Mouse (Mus musculus) limb, embryonic 13.5 days (tissue): Measurements from ENCODE around the gene Rps3. TPM values are rescaled to one million over a fixed set of nuclear protein-coding genes. Genes with fewer than 3 reads are reported as not detected.
A peak's percentile ranks its signal among the peaks of the same experiment; 100 is the strongest.

ENCODE experiments used
- ATAC-seq: fragments of 200-750 bp; cut with Nextera tagmentation; 2 replicates; pipeline ENCODE4 v1.8.0; 2017; ENCODE audit warnings: low read depth, moderate number of reproducible peaks, moderate TSS enrichment; ENCODE audit not compliant: low FRiP score
- H3K27ac ChIP-seq: fragments of 300-500 bp; sonication (generic); 2 replicates; pipeline ENCODE4 v1.5.1; 2015; ENCODE audit warnings: inconsistent platforms, mild to moderate bottlenecking, moderate library complexity
- H3K27me3 ChIP-seq: fragments of 300-500 bp; sonication (generic); 2 replicates; pipeline ENCODE4 v1.6.1; 2015; ENCODE audit warnings: mild to moderate bottlenecking, inconsistent platforms
- H3K36me3 ChIP-seq: fragments of 300-500 bp; sonication (generic); 2 replicates; pipeline ENCODE4 v1.6.1; 2015; ENCODE audit warnings: inconsistent platforms, mild to moderate bottlenecking, moderate library complexity
- H3K4me1 ChIP-seq: fragments of 300-500 bp; sonication (generic); 2 replicates; pipeline ENCODE4 v1.6.1; 2015; ENCODE audit warnings: inconsistent platforms
- H3K4me2 ChIP-seq: fragments of 300-500 bp; sonication (generic); replicated peaks from 2 replicates; pipeline ENCODE4 v1.6.1; 2015; ENCODE audit warnings: inconsistent platforms, mild to moderate bottlenecking, moderate library complexity
- H3K4me3 ChIP-seq: fragments of 300-500 bp; sonication (generic); 2 replicates; pipeline ENCODE4 v1.5.1; 2015; ENCODE audit warnings: moderate library complexity, mild to moderate bottlenecking, inconsistent platforms
- H3K9ac ChIP-seq: fragments of 300-500 bp; sonication (generic); 2 replicates; pipeline ENCODE4 v1.6.1; 2015; ENCODE audit warnings: mild to moderate bottlenecking, inconsistent platforms
- H3K9me3 ChIP-seq: fragments of 300-500 bp; sonication (generic); 2 replicates; pipeline ENCODE4 v1.6.1; 2016; ENCODE audit warnings: inconsistent platforms
- WGBS: fragments of 180-500 bp; shearing (Covaris S2); methylation state at CpG from one replicate; pipeline ENCODE4 v1.1.7; 2015; 5-methylcytosine and 5-hydroxymethylcytosine counted together
- polyA plus RNA-seq: library from polyadenylated mRNA; unstranded; fragments of >200 nt; fragmentation: Nextera tagmentation; extraction: Ambion mirVana; gene quantifications from 2 replicates; pipeline ENCODE4 v1.2.1, GENCODE M21; 2015

The Rps3 gene
- polyA plus RNA-seq, 1 experiment from 2014 or later = 767 TPM

DNA sequence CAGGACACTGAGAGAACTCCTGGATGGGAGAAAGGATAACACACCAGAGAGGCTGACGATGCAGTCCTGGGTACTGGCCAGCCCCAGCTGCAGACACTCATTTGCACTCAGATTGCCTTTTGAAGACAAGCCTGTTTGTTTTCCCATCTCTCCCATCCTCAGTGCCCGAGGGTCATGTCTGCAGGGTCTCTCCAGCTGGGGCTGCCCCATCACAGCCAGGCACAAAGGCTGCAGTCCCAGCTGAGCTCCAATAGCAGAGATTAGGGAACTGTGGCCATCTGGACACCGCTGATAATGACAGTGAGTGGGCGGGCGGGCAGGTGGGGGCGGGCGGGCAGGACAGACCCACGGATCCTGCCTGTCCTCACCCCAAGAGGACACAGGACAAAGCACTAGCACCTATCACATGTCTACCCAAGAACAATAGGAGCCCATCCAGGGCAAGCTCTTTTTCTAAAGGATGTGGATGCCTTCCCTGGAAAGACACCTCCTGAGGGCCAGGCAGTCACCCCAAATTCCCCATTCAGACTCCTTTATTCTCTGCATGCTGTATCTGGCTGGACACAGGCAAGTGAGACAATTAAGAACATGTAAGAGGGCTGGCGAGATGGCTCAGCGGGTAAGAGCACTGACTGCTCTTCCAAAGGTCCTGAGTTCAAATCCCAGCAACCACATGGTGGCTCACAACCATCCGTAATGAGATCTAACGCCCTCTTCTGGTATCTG is 8.5 kb downstream of the Rps3 start:
- Histone ChIP-seq H3K27ac (no peak overlapping the region), H3K27me3 (no peaks in the 10 kb centered on the region), H3K4me1 (peaks cover 12% of the 10 kb centered on the region), H3K9ac (no peak overlapping the region), H3K9me3 (no peaks in the 10 kb centered on the region), H3K4me3 (no peak overlapping the region), H3K36me3 (peaks cover 79% of the 10 kb centered on the region), H3K4me2 (no peak overlapping the region)
- whole genome bisulfite sequencing = 80% methylated on average over 12 of the region's 12 CpGs
- no peak for ATAC-seq

DNA sequence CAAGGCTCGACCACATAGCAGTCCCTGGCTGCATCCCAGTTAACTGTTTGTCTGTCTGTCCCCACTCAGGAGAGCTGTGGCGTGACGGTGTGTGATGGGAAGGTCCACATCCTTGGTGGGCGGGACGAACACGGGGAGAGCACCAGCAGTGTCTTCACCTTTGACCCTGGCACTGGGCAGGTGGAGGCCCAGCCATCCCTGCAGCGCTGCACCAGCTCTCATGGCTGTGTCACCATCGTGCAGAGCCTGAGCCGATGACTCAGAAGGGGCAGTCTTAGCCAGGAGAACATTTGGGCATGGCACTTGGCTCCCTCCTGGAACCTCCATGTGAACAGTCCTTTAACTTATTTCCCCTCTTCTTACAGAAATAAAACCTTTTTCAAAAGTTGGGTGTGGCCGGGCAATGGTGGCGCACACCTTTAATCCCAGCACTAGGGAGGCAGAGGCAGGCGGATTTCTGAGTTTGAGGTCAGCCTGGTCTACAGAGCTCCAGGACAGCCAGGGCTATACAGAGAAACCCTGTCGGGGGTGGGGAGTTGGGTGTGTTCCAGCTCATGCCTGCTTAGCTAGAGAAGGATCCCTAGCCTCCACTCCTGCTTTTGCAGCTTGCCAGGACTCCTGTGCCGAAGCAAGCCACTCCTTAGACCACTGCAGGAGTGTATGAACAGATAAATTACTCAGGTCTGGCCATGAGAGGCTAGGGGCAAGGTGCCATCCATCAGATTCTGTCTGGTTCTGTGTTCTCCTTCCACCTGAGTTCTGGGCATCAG is 9.7 kb downstream of the Rps3 start:
- peaks cover 67% of the 10 kb centered on the region for H3K36me3 ChIP-seq
- ATAC-seq = no peak
- WGBS = 83% methylated on average over 14 of the region's 14 CpGs

DNA sequence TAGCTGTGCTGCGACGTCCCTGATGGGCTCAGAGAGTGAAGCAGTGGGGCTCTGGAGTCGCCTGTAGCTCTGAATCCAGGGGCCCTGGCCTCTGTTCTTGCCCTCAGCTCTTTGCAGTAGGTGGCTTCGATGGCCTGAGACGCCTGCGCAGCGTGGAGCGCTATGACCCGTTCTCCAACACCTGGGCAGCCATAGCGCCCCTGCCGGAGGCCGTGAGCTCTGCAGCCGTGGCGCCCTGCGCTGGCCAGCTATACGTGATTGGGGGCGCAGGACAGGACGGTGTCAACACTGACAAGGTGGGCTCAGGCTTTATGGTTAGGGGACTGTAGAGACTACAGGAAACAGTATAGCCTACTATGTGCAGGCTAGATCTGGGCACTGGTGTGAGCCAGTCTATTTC is 12.0 kb downstream of the Rps3 start:
- no peaks in the 10 kb centered on the region for H3K9me3 ChIP-seq
- H3K27me3 ChIP-seq = no peaks in the 10 kb centered on the region
- H3K27ac ChIP-seq = no peak overlapping the region
- H3K9ac ChIP-seq = no peak overlapping the region
- H3K36me3 ChIP-seq = peaks cover 44% of the 10 kb centered on the region
- H3K4me3 ChIP-seq = no peak overlapping the region
- H3K4me2 ChIP-seq = no peak overlapping the region
- H3K4me1 ChIP-seq = peaks cover 22% of the 10 kb centered on the region
- WGBS = 62% methylated on average over 18 of the region's 18 CpGs
- no peak for ATAC-seq

More for the DNA sequence above, 9.7 kb downstream of the Rps3 start:
- Histone ChIP-seq H3K9ac (no peak overlapping the region), H3K4me3 (no peak overlapping the region), H3K4me2 (no peak overlapping the region), H3K9me3 (no peaks in the 10 kb centered on the region), H3K27me3 (no peaks in the 10 kb centered on the region), H3K4me1 (peaks cover 6% of the 10 kb centered on the region), H3K27ac (no peak overlapping the region)

DNA sequence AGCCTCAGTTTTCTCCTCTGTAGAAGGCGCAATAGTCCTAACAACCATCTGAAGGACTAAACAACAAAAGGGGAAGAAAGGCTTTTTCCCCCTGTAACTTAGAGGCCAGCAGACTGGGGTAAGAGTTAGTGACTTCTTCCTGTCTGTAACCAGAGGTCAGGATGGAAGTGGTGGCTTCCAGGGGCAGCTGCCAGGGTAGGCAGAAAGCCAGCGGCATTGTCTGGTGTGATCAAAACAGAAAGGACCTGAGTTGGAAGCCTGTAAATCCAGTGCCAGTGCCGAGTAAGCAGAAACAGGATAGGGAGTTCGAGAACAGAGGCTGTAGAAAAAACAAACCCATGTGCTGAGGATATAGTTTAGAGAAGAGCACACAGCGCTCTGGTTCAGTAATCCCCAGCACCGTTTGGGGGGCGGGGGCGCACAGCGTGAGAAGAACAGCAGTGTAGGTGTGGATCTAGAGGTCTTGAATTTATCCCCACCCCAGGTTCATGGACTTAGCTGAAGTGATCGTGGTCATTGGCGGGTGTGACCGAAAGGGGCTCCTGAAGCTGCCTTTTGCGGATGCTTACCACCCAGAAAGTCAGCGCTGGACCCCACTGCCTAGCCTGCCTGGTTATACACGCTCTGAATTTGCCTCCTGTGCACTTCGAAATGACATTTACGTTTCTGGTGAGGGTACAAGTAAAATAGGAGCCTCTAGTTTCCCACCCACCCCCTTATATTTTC is 13.7 kb downstream of the Rps3 start:
- no peaks in the 10 kb centered on the region for H3K27me3 ChIP-seq
- H3K4me2 ChIP-seq = no peak overlapping the region
- peaks cover 33% of the 10 kb centered on the region for H3K36me3 ChIP-seq
- no peak for ATAC-seq
- H3K4me1 ChIP-seq = peaks cover 34% of the 10 kb centered on the region
- no peak overlapping the region; the same call in 1 of the 2 replicates for H3K27ac ChIP-seq
- H3K4me3 ChIP-seq = no peak overlapping the region
- H3K9me3 ChIP-seq = no peaks in the 10 kb centered on the region
- WGBS = 80% methylated on average over 17 of the region's 17 CpGs
- no peak overlapping the region for H3K9ac ChIP-seq

DNA sequence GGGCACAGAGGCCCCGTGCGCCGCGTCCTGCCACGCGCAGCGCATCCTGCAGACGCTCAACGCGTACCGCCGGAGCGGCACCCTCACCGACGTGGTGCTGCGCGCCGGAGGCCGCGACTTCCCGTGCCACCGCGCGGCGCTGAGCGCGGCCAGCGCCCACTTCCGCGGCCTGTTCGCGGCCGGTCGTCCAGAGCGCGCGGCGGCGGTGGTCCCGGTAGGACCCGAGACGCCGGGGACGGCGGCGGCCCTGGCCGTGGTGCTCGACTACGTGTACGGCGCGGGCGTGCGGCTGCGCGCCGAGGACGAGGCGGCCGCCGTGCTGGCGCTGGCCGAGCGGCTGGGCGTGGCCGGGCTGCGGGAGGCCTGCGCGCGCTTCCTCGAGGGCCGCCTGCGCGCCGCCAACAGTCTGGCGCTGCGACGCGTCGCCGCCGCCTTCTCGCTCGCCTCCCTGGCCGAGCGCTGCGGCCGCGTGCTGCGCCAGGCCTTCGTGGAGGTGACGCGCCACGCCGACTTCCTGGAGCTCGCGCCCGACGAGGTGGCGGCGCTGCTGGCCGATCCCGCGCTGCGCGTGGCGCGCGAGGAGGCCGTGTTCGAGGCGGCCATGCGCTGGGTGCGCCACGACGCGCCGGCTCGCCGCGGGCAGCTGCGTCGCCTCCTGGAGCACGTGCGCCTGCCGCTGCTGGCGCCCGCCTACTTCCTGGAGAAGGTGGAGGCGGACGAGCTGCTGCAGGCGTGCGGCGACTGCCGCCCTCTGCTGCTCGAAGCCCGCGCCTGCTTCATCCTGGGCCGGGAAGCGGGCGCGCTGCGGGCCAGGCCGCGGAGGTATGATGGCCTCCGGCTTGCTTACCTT is 15.0 kb downstream of the Rps3 start:
- Histone ChIP-seq H3K27ac (peak overlapping the region; percentile 91), H3K36me3 (peaks cover 22% of the 10 kb centered on the region), H3K9ac (peak overlapping the region; percentile 88), H3K4me2 (peak overlapping the region; percentile 82), H3K4me3 (peak overlapping the region; percentile 62), H3K27me3 (no peaks in the 10 kb centered on the region), H3K9me3 (no peaks in the 10 kb centered on the region), H3K4me1 (peaks cover 34% of the 10 kb centered on the region)
- ATAC-seq = peak; percentile 85
- under 1% methylated on average over 132 of the region's 145 CpGs for WGBS

DNA sequence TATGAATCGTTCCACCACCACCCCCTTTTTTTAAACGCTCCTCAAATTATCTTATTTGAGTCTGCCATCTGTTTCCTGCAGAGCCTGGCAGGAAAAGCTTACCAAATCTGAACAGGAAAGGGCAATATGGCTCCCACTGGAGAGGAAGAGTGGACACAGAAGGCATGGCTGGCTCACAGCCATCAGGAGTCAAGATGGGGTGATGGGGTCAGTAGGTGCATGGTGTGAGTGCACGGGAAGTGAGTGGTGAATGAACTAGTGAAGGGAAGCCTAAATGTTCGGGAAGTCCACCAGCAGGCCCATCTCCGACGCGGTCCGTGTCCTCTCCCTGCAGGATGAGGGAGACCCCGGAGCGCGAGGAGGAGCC is 15.6 kb downstream of the Rps3 start:
- 22% methylated on average over 11 of the region's 11 CpGs for WGBS
- Histone ChIP-seq H3K4me2 (peak overlapping the region; percentile 82), H3K4me3 (peak overlapping the region; percentile 62), H3K27ac (peak overlapping the region; percentile 91), H3K36me3 (peaks cover 16% of the 10 kb centered on the region), H3K27me3 (no peaks in the 10 kb centered on the region), H3K4me1 (peaks cover 34% of the 10 kb centered on the region), H3K9ac (peak overlapping the region; percentile 88), H3K9me3 (no peaks in the 10 kb centered on the region)
- ATAC-seq = no peak

DNA sequence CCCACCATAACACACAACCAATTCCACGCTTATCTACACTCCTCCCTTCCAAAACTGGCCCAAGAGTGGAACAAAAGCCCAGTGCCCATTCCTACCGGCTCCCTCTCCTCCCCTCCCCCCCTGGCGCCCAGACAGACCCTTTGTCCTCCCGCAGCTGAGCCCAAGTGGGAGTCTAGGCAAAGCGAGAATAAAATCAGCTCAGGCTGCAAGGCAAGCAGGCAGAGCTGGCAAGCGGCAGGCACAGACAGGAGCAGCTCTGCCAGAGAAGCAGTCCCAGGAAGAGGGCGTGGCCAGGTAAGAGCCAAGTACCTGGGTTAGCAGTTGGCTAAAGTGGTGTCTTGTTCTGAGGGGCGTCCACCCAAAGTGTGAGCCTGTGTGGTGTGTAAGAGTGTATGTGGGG is 17.7 kb downstream of the Rps3 start, which contains the start of gene Klhl35:
Gene Klhl35, plus strand, starts transcription at position 194 of the 400 bp plus-strand sequence.
- Histone ChIP-seq H3K27ac (no peak within 1 kb of the TSS), H3K9me3 (no peaks in the 10 kb centered on the region), H3K36me3 (peaks cover 14% of the 10 kb centered on the region), H3K4me2 (peak within 1 kb of the TSS; percentile 34), H3K4me1 (peaks cover 34% of the 10 kb centered on the region), H3K9ac (no peak within 1 kb of the TSS), H3K4me3 (no peak within 1 kb of the TSS), H3K27me3 (no peaks in the 10 kb centered on the region)
- WGBS = 32% methylated on average over 8 of the region's 8 CpGs
- ATAC-seq = no peak

DNA sequence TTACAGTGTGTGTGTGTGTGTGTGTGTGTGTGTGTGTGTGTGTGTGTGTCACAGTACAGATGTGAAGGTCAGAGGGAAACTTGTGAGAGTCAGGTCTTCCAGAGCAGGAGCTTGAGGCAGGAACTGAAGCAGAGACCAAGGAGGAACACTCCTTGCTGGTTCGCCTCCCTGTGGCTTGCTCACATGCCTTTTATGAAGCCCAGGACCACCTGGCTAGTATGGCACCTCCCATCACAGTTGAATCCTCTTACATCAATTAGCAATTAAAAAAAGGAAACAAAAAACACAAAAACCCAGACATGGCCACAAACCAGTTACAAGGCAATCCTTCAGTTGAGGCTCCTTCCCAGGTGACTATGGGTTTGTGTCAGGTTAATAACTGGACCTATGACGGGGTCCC is 20.4 kb downstream of the Rps3 start:
- peaks cover 32% of the 10 kb centered on the region for H3K36me3 ChIP-seq
- no peak overlapping the region for H3K27ac ChIP-seq
- H3K9ac ChIP-seq = no peak overlapping the region
- ATAC-seq = no peak
- H3K27me3 ChIP-seq = no peaks in the 10 kb centered on the region
- whole genome bisulfite sequencing = 89% methylated on average over 2 of the region's 2 CpGs
- no peak overlapping the region for H3K4me2 ChIP-seq
- H3K4me1 ChIP-seq = peaks cover 27% of the 10 kb centered on the region
- no peak overlapping the region for H3K4me3 ChIP-seq
- H3K9me3 ChIP-seq = no peaks in the 10 kb centered on the region

DNA sequence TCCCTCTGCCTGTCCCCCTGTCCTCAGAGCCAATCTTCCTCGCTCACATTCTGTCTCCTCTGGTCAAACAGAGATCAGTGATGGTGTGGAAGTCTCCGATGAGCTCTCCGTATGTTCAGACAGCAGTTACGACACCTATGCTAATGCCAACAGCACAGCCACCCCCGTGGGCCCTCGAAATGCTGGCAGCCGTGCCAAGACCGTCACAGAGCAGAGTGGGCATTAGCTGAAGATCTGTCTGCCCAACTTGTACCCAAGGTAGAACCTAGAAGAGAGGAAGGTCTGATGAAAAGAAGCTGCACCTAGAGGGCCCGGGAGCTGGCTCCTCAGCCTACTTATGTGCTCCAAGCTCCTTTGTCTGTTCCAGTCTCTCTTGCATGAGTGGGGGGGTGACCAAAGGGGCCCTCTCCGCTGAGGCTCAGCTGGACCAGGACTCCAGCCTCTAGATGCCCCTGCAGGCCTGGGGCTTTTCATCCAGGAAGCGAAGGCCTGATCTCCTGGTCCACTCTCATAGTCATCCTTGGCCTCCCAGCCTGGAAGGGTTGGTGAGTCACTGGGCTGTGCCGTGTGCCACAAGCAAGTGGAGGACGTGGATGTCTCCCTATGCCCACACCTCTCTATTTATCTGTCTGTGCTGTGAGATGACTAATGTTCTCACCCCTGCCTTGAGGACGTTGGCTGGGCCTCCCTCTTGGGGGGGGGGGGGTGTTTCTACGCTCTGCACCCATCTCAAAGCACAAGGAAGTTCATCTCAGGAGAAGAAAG is 23.5 kb downstream of the Rps3 start:
- Histone ChIP-seq H3K9ac (no peak overlapping the region), H3K4me3 (no peak overlapping the region), H3K9me3 (no peaks in the 10 kb centered on the region), H3K4me2 (no peak overlapping the region), H3K4me1 (no peaks in the 10 kb centered on the region), H3K36me3 (peaks cover 32% of the 10 kb centered on the region), H3K27me3 (no peaks in the 10 kb centered on the region), H3K27ac (no peak overlapping the region)
- 86% methylated on average over 15 of the region's 15 CpGs for WGBS
- ATAC-seq = no peak; the same call in 1 of the 2 replicates

DNA sequence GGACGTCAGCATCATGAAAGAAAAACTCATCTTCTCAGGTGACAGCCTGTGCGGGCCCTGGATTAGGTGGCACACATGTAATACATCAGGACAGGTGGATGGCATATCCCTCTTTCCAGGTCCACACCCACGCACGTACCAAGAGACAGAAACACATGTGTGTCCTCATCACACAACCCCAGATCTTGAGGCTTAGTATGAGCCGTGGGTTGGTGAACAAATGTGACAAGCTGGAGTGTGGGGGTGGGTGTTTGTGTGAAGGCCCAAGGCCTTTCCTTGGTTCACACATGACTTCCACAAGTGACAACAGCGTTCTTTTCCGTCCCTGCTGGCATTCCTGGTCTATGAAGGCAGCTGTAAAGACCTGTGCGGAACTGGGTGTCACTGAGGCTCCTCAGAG is 24.7 kb downstream of the Rps3 start:
- Histone ChIP-seq H3K4me1 (no peaks in the 10 kb centered on the region), H3K36me3 (peaks cover 28% of the 10 kb centered on the region), H3K27me3 (no peaks in the 10 kb centered on the region), H3K4me2 (no peak overlapping the region), H3K9me3 (no peaks in the 10 kb centered on the region), H3K4me3 (no peak overlapping the region), H3K27ac (no peak overlapping the region), H3K9ac (no peak overlapping the region)
- WGBS = 84% methylated on average over 8 of the region's 8 CpGs
- ATAC-seq = no peak

DNA sequence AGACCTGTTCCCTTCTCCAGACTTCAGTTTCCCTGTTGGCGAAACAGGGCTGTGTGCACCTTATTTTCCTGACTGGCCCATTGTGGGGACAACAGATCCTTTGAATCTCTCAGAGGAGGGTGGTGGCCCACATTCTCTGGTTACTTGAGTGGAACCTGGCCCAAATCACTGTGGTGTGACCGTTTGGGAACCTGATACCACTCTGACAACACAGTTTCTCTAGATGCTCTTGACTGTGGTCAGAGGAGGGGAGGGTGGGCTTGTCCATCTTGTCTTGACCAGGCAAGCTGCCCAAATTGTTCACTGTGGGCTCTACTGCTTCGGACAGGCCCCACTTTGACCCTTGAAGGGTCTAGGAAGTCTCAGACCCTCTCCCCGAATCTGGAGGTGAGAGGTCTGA is 29.5 kb downstream of the Rps3 start:
- ATAC-seq = no peak
- H3K9me3 ChIP-seq = no peaks in the 10 kb centered on the region
- WGBS = 59% methylated on average over 4 of the region's 4 CpGs

More for the DNA sequence above, 29.5 kb downstream of the Rps3 start:
- Histone ChIP-seq H3K4me1 (no peaks in the 10 kb centered on the region), H3K36me3 (no peaks in the 10 kb centered on the region; the same call in 1 of the 2 replicates), H3K4me2 (no peak overlapping the region), H3K27me3 (no peaks in the 10 kb centered on the region), H3K9ac (no peak overlapping the region), H3K27ac (no peak overlapping the region), H3K4me3 (no peak overlapping the region)
